Mouse (Mus musculus) lung, adult 2 months (tissue): Measurements from ENCODE around the gene Nova2. TPM values are rescaled to one million over a fixed set of nuclear protein-coding genes. Genes with fewer than 3 reads are reported as not detected.

Experiments
- DNase-seq: peaks from one replicate; pipeline ENCODE4 v3.0.0; 2022
- H3K4me1 ChIP-seq: fragments of 200-500 bp; 2 replicates; pipeline ENCODE4 v1.6.1; 2011; ENCODE audit warnings: low read length; ENCODE audit not compliant: control insufficient read depth, insufficient read depth
- H3K4me3 ChIP-seq: fragments of 200-500 bp; replicated peaks from 2 replicates; pipeline ENCODE3; 2011; ENCODE audit warnings: low read depth, mild to moderate bottlenecking, control low read depth, low read length; ENCODE audit errors: extremely low read depth
- CTCF ChIP-seq: fragments of 200-500 bp; IDR thresholded peaks from 2 replicates; pipeline ENCODE4 v1.5.1; 2011; ENCODE audit warnings: mild to moderate bottlenecking, low read length, control low read depth; ENCODE audit not compliant: insufficient read depth
- POLR2A ChIP-seq: fragments of 200-500 bp; IDR thresholded peaks from 2 replicates; pipeline ENCODE4 v1.6.1; 2011; ENCODE audit warnings: low read depth, mild to moderate bottlenecking, control low read depth, low read length, borderline replicate concordance; ENCODE audit errors: extremely low read depth
- WGBS: fragments of 180-500 bp; shearing (Covaris S2); methylation state at CpG from one replicate; pipeline ENCODE4 v1.1.7; 2018; 5-methylcytosine and 5-hydroxymethylcytosine counted together
- polyA plus RNA-seq: library from polyadenylated mRNA; depleted of rRNA; stranded (reverse); fragments of >200 nt; gene quantifications from 2 replicates; pipeline ENCODE4 v1.2.3, GENCODE M21; 2012; rRNA removed

The Nova2 gene
- polyA plus RNA-seq, 1 experiment = 5.0 TPM

DNA sequence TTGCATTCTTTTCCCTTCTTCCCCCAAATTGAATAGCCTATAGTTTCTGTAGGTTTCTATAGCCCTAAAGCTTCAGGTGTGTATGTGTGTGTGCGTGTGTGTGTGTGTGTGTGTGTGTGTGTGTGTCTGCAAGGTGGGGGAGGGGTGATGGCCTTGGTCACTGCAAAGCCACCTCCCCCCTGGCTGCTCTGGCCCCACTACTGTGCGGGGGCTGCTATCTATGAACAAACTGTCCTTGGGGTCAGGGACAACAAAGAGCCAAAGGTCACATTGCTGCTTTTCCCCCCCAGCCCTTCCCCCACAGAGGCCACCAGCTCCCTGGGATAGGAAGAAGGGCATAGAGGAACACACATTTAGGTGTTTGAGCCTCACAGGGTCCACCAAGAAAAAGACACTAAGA, 87.2 kb downstream of the Nova2 start:
- TF ChIP-seq POLR2A (no peak), CTCF (no peak)
- 51% methylated on average over 2 of the region's 2 CpGs for WGBS

GRCm38 (mm10) chr7:19014452-19014851, 88.8 kb downstream of the Nova2 start:
- DNase-seq = no peak
- H3K4me3 ChIP-seq = no peak overlapping the region
- TF ChIP-seq CTCF (no peak), POLR2A (no peak)
- no peaks in the 10 kb centered on the region for H3K4me1 ChIP-seq
- WGBS = 74% methylated on average over 15 of the region's 15 CpGs

More for the DNA sequence above, 87.2 kb downstream of the Nova2 start:
- DNase-seq = no peak
- Histone ChIP-seq H3K4me3 (no peak overlapping the region), H3K4me1 (no peaks in the 10 kb centered on the region)

Other genes starting within 250 kb of the Nova2 start
- gene Psg20, start 239.7 kb upstream of the Nova2 start, polyA plus RNA-seq = not detected in 2 replicates
- not detected in 2 replicates for gene Psg22, start 207.8 kb upstream of the Nova2 start, polyA plus RNA-seq
- gene Psg19, start 127.4 kb upstream of the Nova2 start, polyA plus RNA-seq = 0.07 TPM in 1 of 2 replicates, not detected in the other
- 0.27 and 1.1 TPM in 2 replicates for gene Psg17, start 104.3 kb upstream of the Nova2 start, polyA plus RNA-seq
- gene Mill2, start 85.9 kb upstream of the Nova2 start, polyA plus RNA-seq = 17.1 and 27.9 TPM in 2 replicates
- 46.7 and 112 TPM in 2 replicates for gene Pglyrp1, start 54.6 kb upstream of the Nova2 start, polyA plus RNA-seq
- gene Ccdc61, start 15.5 kb upstream of the Nova2 start, polyA plus RNA-seq = 22.7 and 26.9 TPM in 2 replicates
- 0.07 and 0.09 TPM in 2 replicates for gene Nanos2, start 61.5 kb downstream of the Nova2 start, polyA plus RNA-seq
- 7.2 and 10.2 TPM in 2 replicates for gene Mypop, start 65.4 kb downstream of the Nova2 start, polyA plus RNA-seq
- gene Irf2bp1, start 78.2 kb downstream of the Nova2 start, polyA plus RNA-seq = 34.7 and 39.9 TPM in 2 replicates
- gene Foxa3, start 97.7 kb downstream of the Nova2 start, polyA plus RNA-seq = 0.39 and 0.60 TPM in 2 replicates
- gene Sympk, start 98.5 kb downstream of the Nova2 start, polyA plus RNA-seq = 69.3 and 76.1 TPM in 2 replicates
- not detected in 2 replicates for gene Rsph6a, start 128.8 kb downstream of the Nova2 start, polyA plus RNA-seq
- 94.6 and 101 TPM in 2 replicates for gene Dmwd, start 150.3 kb downstream of the Nova2 start, polyA plus RNA-seq
- 209 and 259 TPM in 2 replicates for gene Dmpk, start 158.0 kb downstream of the Nova2 start, polyA plus RNA-seq
- gene Six5, start 168.7 kb downstream of the Nova2 start, polyA plus RNA-seq = 39.6 and 47.2 TPM in 2 replicates
- not detected in 2 replicates for gene Gm4969, start 192.5 kb downstream of the Nova2 start, polyA plus RNA-seq
- gene Fbxo46, start 194.0 kb downstream of the Nova2 start, polyA plus RNA-seq = 10.7 and 12.3 TPM in 2 replicates
- gene Qpctl, start 223.4 kb downstream of the Nova2 start, polyA plus RNA-seq = 11.1 and 14.9 TPM in 2 replicates
- 16.2 and 20.1 TPM in 2 replicates for gene Snrpd2, start 223.8 kb downstream of the Nova2 start, polyA plus RNA-seq
- gene Gipr, start 240.2 kb downstream of the Nova2 start, polyA plus RNA-seq = 0.19 and 0.24 TPM in 2 replicates